Mouse (Mus musculus): ENCODE results near the gene Olfr1404. TPM values are rescaled to one million over a fixed set of nuclear protein-coding genes. Genes with fewer than 3 reads are reported as not detected.

Gene Olfr1404
- polyA plus RNA-seq, 1 experiment from 2014 or later, result not detected

Other genes starting within 250 kb of the Olfr1404 start
- not detected in 2 replicates for gene Olfr1408, start 75.0 kb upstream of the Olfr1404 start, polyA plus RNA-seq (2016; fragmentation: Nextera tagmentation; extraction: Ambion mirVana)
- not detected in 2 replicates for gene Olfr1406, start 21.8 kb upstream of the Olfr1404 start, polyA plus RNA-seq (2016; fragmentation: Nextera tagmentation; extraction: Ambion mirVana)
- not detected in 2 replicates for gene Olfr218, start 14.6 kb upstream of the Olfr1404 start, polyA plus RNA-seq (2016; fragmentation: Nextera tagmentation; extraction: Ambion mirVana)
- gene Fcer1a, start 14.8 kb downstream of the Olfr1404 start, polyA plus RNA-seq (2016; fragmentation: Nextera tagmentation; extraction: Ambion mirVana), result not detected in 2 replicates
- not detected in 2 replicates for gene Olfr418, start 53.6 kb downstream of the Olfr1404 start, polyA plus RNA-seq (2016; fragmentation: Nextera tagmentation; extraction: Ambion mirVana)
- gene Mptx2, start 65.4 kb downstream of the Olfr1404 start, polyA plus RNA-seq (2016; fragmentation: Nextera tagmentation; extraction: Ambion mirVana), result not detected in 2 replicates
- 3.9 and 4.5 TPM in 2 replicates for gene Ackr1, start 121.4 kb downstream of the Olfr1404 start, polyA plus RNA-seq (2016; fragmentation: Nextera tagmentation; extraction: Ambion mirVana)
- gene Aim2, start 138.5 kb downstream of the Olfr1404 start, polyA plus RNA-seq (2016; fragmentation: Nextera tagmentation; extraction: Ambion mirVana), result 2.4 and 3.0 TPM in 2 replicates
- 0.57 TPM in 2 replicates for gene Cadm3, start 155.3 kb downstream of the Olfr1404 start, polyA plus RNA-seq (2016; fragmentation: Nextera tagmentation; extraction: Ambion mirVana)

All from heart, embryonic 12.5 days (tissue).